Mouse (Mus musculus): ENCODE measurements around the gene Rnf130.
"Not testable (repeated sequence)": the region's sequence is repeated elsewhere in the genome, so short reads cannot be mapped to it uniquely, and the experiment has no call there.

The Rnf130 gene

DNA sequence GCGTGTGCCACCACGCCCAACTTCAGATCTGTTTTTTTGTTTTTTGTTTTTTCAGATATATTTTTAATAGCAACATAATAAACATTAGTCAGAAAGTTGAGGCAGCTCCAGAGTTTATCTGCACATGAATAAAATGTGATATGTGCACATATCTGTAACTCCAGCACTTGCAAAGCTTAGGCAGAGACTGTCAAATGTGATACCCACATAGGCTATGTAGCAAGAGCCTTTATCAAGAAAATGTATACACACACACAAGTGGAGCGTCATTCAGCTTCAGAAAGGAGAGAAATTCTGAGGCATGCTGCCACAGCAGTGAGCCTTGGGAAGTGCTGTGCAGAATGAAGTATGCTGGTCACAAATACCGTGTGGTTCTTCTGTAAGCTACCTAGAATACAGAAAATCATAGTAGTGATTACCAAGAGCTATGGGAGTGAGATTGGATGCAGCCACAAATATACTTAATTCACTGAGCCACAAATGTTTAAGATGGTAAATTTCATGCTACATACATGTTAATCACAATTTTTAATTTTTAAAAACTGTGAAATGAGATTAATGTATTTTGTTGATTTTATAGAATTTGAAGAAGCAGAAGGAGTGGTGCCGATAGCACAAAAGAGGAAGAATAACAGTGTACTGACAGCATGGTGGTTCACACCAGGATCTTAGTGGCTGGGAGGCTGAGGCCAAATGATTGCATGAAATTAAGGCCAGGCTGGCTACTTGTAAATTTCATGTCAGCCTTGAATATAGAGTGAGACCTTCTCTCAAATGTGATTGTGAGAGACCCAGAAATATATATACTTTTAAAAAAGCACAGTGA lies 56.4 kb downstream of the Rnf130 start:
- DNase-seq (ENCODE audit: low spot score in 2 of 2): no peak

DNA sequence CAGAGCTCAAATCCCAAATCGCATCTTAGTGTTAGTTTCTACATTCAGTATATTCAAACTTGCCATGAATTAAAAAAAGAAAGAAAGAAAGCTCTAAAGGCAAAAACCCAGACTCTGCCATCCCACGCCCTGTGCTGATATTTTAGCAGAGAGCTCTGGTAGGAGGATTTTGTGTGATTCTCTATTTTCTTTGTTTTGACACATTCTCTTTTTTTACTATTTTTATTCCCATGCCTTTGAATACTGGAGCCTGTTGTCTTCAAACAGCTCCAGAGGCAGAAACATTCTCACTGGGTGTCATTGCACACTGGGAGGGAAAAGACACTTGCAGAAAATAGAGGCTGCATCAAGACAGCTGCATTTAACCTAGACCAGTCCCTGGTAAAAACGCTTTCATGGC lies 61.1 kb downstream of the Rnf130 start:
- DNase-seq (ENCODE audit: low spot score in 2 of 2): no peak

DNA sequence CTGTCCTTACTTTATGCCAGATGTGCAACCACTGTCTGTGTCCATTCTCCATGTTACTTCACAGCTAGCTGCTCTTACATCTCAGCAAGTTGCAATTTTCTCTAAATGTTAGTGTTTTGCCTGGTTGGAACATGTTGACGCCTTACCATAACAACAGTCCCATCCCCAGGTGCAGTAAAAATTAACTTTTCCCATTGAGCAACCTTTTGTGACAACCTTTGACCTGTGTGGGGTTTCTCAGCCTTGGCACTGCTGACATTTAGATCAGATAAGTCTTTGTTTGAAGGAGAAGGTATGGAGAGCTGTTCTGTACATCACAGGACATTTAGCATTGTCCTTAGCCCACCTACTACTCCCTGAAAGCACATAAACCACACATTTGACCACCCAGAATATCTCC lies 64.7 kb downstream of the Rnf130 start:
- DNase-seq (ENCODE audit: low spot score in 2 of 2): no peak

DNA sequence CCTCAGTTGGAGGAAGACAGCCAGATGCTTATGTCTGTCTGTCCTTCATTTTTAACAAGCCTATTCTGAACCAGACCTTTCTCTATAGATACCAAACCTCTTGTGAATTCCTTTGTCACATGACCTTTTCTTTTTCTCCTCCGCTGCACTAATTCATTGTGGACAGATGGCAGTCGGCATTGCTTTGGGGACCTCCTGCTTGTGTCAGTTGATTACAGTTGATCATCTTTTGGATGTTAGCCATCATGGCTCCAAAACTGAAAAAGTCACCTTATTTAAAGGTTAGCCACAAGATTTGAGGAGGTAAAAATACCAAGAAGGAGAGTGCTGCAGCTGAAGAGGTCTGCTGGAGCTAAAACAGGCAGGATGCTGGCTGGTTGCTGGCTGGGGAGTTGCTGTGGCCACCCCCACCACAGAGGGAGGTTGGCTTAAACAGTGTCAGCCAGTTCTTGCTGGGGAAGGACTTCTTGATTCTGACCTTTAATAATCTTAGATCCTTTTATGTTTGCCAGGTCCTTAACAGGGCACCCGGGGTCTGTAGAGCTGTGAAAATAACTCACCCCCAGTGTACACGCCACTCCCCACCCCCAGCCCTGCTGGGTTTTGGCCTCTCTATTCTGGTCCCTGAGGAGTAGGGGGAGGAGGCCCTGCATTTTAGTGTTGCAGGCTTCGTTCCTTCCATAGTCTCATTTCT lies 66.0 kb downstream of the Rnf130 start:
- no peak for DNase-seq (ENCODE audit: low spot score in 2 of 2)

DNA sequence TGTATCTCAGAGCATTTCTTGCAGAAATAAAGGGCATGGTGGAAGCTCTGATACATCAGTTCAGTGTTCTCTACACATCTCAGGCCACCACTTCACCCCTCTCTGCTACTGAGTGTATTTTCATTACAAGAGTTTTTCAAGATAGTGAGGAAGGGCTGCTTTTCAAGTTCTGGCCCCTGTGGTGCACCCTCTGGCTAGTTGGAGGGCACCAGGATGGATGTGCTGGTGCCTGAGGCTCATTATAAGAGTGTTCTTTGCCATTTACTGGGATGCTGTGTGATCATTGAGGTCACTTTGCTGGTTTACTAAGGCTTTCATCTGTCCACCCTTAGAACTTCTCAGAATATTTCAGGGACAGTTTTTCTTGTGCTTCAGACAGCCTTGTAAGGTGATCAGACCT lies 66.5 kb downstream of the Rnf130 start:
- DNase-seq (ENCODE audit: low spot score in 2 of 2): no peak

DNA sequence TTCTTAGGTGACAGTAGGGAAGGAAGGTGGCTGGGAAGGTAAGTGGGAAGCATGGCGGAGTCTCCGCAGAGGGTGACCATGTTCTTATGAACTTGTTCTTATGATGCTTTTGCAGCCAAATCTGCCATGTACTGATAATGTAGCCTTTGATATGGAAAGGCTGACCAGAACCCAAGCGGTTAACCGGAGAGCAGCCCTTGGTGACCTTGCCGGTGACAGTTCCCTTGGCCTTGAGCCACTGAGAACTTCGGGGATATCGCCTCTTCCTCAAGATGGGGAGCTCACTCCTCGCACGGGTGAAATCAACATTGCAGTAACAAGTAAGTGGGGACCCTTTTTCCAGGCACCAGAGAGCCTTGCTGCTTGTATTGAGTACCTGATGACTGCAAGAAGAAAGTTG lies 70.5 kb downstream of the Rnf130 start:
- no peak for DNase-seq (ENCODE audit: low spot score in 2 of 2)

DNA sequence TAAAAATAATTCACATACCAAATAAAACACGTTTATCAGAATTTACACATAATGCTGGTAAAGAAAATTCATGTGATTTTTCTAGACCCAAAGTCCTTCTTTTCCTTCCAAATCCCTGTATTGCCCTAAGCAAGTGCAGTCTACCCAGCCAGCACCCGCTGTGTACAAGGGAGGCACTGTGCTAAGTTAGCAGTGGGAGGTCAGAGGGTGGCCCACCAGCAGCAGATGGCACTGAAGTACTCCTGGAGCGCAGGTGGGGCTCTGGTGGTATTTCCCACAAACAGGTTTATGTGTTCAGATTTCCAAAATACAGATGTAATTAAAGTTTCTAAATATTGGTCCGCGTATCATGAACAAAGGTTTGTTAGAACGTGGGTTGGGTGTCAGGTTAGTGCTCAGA lies 71.9 kb downstream of the Rnf130 start:
- DNase-seq (ENCODE audit: low spot score in 2 of 2): no peak

DNA sequence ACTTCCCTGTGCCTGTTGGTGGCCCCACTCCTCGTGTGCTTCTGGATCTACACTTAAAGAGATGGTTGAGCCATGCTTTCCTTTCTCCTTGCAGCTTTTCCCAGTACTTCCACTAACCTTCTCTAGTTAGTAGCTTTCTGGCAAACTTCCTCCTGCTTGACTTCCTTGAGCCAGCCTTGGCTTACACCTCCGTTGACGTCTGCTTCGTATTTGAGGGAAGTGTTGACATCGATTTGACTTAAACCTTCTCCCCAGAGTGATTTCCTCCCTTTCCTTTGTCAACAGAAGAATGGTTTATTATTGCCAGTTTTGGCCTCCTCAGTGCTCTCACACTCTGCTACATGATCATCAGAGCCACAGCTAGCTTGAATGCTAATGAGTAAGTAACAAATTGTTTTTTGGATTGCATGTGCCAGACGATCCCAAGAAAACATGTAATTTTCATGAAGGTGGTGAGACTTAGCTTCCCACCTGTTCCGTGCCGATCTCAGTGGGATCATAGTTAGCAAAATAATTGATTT lies 73.9 kb downstream of the Rnf130 start:
- no peak for DNase-seq (ENCODE audit: low spot score in 2 of 2)

DNA sequence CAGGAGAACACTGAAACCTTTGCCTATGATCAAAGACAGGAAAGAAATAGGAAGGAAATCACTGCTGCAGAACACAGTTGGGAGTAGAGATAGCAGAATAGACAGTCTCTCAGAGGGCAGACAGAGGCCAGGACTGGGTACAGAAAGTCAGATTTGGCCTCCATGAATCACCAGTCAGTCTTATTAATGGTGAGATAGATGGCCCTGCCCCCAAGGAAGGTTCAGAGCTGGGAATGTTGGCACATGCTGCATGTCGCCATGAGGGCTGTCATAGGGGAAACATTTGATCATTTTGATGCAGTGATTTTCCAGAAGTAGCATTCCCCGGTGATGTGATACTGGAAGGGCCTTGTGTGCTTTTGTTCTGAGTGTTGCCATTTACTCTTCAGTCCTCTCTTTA lies 74.5 kb downstream of the Rnf130 start:
- no peak for DNase-seq (ENCODE audit: low spot score in 2 of 2)

DNA sequence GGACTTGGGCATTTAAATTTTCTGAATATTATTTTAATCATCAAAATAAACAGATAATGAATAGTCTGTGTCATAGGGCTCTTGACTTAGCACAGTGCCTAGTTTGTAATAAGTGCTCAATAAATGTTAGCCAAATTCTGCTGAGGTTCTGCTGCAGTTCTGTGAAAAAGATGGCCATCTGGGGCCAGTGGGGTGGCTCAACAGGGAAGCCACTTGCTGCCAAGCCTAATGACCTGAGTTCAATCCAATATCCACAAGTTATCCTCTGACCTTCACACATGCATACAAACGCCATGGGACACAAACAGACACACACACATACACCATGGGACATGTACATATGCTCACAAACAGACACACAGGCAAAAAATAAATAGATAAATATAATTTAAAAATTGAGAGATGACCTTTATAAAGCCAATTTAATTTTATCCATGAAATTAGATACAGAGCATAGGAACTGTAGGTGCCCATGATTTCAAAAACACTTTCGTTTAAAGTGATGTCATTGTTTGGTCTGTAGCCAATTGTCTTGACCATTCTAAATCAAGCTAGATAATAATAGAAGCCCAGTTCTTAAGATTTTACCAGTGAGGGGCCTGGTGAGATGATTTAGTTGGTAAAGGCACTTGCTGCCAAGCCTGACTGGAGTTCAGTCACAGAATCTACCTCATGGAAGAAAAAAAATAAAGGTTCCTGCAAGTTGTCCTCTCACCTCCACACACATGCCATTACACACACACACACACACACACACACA lies 75.6 kb downstream of the Rnf130 start:
- no peak for DNase-seq (ENCODE audit: low spot score in 2 of 2)

DNA sequence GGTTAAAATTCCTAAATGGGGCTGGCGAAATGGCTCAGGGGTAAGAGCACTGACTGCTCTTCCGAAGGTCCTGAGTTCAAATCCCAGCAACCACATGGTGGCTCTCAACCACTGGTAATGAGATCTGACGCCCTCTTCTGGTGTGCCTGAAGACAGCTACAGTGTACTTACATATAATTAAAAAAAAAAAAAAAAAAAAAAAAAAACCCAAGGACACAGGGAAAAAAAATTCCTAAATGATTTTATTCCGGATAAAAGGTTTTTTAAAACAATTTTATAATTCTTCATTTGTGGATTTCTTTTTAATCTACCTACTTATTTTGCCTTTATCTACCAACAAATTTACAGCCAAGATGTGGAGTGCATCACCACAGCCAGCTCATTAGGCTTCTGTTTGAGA lies 76.8 kb downstream of the Rnf130 start:
- DNase-seq (ENCODE audit: low spot score in 2 of 2): not testable (repeated sequence)

DNA sequence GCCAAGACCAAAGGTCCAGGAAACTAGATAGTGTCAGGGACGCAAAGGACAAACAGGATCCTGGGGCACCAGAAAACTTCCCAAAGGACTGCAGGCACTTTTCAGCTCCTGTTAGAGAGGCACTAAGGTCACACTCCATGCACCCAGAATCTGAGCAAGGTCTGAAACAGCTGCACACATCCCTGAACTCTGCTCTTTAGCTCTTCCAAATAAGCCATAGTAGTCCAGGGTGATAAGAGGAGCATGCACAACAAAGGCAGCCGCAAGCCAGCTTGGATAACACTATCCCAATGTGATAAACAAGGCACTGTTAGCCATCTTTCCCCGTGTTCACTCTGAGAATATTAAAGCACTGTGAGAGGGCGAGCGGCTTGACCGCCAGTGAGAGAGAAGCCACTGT lies 78.9 kb downstream of the Rnf130 start:
- no peak for DNase-seq (ENCODE audit: low spot score in 2 of 2)

DNA sequence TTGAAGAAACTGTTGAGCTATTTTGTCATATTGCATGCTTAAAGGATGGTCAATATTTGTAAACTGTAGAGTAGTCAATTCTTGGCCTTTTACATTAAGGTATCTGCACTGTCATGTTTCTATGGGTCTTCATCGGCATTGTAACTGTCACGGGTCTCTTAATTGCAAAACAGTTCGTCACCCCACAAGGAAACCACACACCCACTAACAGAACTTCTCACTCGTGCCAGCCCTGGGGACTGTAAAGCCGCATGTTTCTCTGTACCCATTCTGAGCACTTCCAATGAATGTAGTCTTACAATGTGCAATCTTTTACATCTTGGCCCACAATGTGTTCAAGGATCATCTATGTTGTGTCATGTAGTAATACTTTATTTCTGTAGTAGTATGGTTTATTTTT lies 80.1 kb downstream of the Rnf130 start:
- no peak for DNase-seq (ENCODE audit: low spot score in 2 of 2)

DNA sequence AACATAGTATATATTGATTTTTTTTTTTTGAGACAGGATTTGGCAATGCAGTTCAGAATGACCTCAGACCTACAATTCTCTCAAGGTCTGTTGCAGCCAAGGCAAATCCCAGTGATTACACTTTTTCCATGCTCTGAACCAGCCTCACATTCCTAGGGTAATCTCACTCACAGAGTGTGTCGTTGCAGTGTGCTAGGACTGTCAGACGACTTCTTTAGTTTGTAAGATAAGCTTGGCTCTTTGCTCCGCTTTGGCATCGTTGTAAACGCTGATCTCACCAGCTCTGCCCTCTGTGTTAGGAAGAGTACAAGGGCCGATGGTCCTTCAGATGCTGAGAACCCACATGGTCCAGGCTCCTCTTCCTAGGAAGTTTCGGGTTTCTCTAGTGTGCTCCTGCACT lies 80.9 kb downstream of the Rnf130 start:
- no peak for DNase-seq (ENCODE audit: low spot score in 2 of 2)

DNA sequence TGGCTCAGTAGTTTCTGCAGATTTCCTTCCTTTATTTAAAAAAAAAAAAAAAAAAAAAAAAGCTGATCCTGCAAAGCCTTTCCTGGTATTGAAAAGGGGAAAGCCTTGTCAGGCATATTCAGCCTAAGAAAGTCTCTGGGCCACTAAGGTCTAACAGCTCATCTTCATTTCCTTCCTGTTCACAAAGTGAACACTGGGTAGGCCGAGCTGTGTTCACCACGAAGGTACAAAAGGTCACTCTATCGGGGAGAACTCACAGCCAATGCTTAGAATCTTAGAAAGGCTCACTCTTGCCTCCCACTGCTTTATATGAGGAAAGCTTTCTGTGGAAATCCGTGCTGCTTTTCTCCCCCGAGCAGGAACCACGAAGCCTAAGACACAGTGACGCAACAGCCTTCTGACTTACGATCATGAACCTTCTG lies 83.7 kb downstream of the Rnf130 start:
- DNase-seq (ENCODE audit: low spot score in 2 of 2): no peak

DNA sequence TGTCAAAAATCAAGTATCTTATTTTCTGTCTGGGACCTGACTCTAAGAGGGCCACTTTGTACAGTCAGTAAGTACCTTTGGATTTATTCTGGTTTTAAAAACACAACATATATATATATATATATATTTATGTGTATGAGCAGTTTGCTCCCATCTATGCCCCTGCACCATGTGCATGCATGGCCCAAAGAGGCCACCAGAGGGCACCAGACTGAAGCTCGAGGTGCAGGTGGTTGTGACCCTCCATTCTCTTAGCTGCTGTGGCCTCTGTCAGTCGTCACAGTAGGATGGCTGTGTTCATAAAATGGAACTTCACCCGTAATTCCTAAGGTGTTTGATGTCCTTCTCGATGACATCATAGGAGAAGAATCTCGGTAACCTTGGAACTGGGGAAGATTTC lies 89.2 kb downstream of the Rnf130 start:
- DNase-seq (ENCODE audit: low spot score in 2 of 2): peak; percentile 72 to 81

DNA sequence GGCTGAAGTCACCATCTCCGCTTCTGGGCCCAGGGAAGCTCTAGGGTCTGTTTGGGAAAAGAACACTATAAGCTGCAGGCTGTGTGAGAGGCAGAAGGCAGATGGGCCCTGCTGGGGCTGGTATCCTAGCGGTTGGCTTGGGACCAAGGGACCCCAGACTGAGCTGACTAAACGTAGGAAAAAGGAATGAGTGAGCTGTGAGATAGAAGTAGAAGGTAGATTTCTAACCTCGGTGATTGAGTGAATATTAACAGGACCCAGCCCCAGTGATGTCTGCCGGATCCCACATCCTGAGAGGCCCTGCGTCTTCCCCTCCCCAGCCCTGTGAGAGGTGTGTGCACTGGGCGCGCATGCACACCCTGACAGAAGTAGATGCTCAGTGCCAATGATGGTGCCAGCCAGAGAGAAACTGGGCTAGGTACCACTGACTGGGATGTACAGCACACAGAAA lies 97.5 kb downstream of the Rnf130 start:
- no peak for DNase-seq (ENCODE audit: low spot score in 2 of 2)

DNA sequence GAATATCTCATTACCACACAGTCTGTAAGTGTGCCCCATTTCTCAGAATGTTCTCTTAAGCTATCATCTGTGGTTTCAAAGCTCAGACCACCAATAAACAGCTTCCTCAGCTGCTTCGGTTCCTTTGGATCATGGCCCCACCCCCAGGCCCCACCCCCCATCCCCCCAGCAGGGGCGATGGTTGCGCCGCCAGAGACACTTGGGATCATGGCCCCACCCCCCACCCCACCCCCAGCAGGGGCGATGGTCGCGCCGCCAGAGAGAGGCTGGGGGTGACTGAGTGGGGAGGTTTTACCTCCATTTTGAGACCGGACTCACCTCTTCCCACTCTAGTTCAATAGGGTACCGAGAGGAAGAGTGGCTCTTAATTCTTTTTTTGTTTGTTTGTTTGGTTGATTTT lies 102.6 kb downstream of the Rnf130 start:
- no peak for DNase-seq (ENCODE audit: low spot score in 2 of 2)

DNA sequence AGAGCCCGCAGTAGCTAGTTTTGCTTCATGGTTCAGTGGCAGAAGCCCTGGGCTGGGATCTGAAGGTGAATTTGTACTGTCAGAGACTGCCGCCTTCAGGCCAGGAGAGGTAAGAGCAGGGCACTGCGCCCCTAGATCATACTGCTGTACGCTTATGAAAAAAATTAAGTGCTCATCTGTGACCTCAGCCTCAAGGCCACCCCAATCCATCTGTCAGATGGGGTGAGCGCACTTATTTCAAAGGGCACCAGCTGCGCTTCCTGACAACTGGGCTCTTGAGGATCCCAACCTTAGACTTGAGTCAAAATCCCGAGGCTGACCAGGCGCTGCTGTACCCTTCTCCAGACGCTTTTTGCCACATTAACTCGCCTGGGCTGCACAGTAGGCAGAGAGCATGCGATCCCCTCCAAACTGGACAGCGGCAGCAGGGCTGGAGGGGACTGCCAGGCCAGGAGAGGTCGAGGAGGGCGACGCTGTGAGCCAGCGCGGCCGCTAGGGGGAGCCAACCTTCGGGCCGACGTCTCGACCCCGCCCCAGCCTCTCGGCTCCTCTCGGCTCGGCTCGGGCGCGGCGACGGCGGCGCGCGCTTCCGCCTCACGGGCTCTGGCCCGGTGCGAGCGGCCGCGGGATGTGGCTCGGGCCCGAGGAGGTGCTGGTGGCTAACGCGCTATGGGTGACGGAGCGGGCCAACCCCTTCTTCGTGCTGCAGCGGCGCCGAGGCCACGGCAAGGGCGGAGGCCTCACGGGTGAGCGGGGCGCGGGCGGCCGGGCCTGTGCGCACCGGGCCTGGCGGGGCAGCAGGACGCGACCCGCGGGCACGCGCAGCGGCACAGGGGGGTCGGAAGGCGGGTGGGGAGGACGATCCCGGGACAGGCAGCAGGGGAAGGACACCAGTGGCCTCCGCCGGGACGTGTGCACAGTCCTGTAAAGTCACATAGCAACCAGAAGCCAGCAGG lies 105.9 kb downstream of the Rnf130 start, which contains the start of gene Tbc1d9b:
Tbc1d9b (plus strand) TSS at position 586 of the 956 bp plus-strand sequence.
- DNase-seq (ENCODE audit: low spot score in 2 of 2): peak; percentile 84 to 94

DNA sequence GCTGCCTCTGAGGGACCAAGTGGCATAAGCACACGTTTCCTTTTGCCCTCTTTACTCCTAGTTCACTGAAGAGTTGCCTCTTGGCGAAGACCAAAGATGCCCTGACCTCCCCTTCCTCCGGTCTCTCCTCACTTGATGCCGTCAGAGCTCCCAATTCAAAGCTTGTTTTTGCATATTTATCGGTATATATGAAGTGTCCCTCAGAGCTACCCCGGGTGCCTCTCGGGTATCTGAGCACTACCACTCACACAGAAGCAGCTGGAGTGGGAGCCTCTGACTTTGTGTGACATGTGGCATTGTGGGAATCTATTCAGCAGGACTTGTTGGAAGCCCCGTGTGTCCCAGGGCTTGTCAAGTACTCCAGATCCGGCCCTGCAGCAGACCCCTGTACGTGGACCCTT lies 106.7 kb downstream of the Rnf130 start:
- DNase-seq (ENCODE audit: low spot score in 2 of 2): peak in 1 of 2 experiments; percentile 11

DNA sequence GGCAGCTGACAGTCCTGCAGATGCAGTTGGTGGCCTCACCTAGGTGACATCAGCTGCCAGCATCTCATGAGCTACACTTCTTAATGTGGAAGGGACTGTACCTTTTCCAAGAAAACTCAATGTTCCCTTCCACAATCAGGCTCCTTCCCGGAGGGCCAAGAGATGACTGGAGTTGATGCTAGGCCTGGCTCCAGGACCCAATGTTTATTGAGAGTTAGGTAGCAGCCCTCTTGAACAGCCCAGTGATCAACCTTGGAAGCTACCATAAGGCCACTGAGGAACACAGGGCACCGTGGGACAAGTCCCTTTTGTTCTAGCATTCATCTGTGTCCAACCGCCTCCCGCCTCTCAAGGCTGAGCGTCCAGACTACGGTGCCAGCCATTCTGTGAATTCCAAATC lies 107.1 kb downstream of the Rnf130 start:
- no peak for DNase-seq (ENCODE audit: low spot score in 2 of 2)
